Mouse (Mus musculus) MEL (cell line): ENCODE results near the gene Napa.

Experiments
- CHD2 ChIP-seq: IDR thresholded peaks from 2 replicates; pipeline ENCODE4 v1.6.1; 2011; ENCODE audit warnings: low read length, improper control_type of control experiment
- CTCF ChIP-seq, 3 experiments: IDR thresholded peaks in 2 of 3; conservative IDR thresholded peaks in 1 of 3; 2 replicates each; pipeline ENCODE4 v1.5.1; 2011 to 2012; ENCODE audit warnings: low read length in 3 of 3, low read depth in 2 of 3, mild to moderate bottlenecking in 2 of 3, improper control_type of control experiment in 1 of 3, inconsistent platforms in 1 of 3, mixed read lengths in 1 of 3, moderate library complexity in 1 of 3; ENCODE audit not compliant: control insufficient read depth in 1 of 3, insufficient read depth in 1 of 3, poor library complexity in 1 of 3, severe bottlenecking in 1 of 3
- E2F4 ChIP-seq: IDR thresholded peaks from 2 replicates; pipeline ENCODE4 v1.6.1; 2011; ENCODE audit warnings: low read depth, low read length, improper control_type of control experiment, borderline replicate concordance
- EP300 ChIP-seq, 2 experiments: IDR thresholded peaks; 2 replicates each; pipeline ENCODE4 v1.6.1; 2011; ENCODE audit warnings: improper control_type of control experiment in 2 of 2, low read length in 2 of 2, low read depth in 1 of 2, mild to moderate bottlenecking in 1 of 2
- MAX ChIP-seq: IDR thresholded peaks from 2 replicates; pipeline ENCODE4 v1.6.1; 2011; ENCODE audit warnings: low read length, improper control_type of control experiment
- POLR2A ChIP-seq, 2 experiments: IDR thresholded peaks; 2 replicates each; pipeline ENCODE4 v1.6.1; 2011 to 2012; ENCODE audit warnings: low read length in 2 of 2, mild to moderate bottlenecking in 2 of 2, control low read depth in 1 of 2, improper control_type of control experiment in 1 of 2, low read depth in 1 of 2, moderate library complexity in 1 of 2; ENCODE audit not compliant: control insufficient read depth in 1 of 2, insufficient read depth in 1 of 2, poor library complexity in 1 of 2
- UBTF ChIP-seq: IDR thresholded peaks from 2 replicates; pipeline ENCODE4 v1.6.1; 2012; ENCODE audit warnings: low read depth, mild to moderate bottlenecking, inconsistent platforms, low read length, improper control_type of control experiment, moderate library complexity, borderline replicate concordance; ENCODE audit not compliant: insufficient read depth

DNA sequence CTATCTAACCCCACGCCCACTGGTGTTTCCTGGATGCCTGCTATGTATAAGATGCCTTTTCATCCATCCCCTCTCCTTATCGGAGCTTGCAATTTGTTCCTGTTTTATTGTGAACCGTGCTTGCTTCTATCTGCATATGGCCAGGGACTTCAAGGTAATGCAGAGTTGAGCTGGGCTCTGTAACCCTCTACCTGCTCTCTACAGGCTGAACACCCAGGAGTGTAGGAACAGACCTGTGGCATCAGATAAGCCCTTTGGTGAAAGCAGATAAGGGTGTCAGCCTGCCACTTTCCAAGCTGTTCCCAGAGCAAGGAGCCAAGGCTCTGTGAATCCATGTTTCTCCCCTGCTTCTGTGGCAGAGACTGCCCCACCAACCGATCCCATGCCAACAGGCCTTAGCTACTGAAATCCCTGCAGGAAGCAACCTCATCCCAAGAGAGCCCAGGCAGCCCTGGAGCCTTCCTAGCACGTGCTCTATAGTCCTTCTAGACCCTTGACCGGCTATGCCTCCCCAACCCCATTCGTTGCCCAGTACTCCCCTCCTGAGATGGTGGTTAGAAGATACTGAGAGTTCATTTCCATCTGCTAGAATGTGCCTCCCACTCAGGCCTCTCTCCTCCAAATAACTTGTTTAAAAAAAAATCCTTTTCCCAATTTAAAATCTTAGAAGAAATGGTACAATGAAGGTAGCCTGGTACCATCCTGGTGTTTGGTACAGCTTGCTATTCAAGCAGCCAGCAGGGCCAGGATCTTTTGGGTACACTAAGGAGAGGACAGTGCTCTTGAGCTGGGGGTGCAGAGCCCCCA lies 13.2 kb downstream of the Napa start:
- TF ChIP-seq EP300 (IDR thresholded peaks at IDR 0.05; ENCODE audit: low read depth in 1 of 2, low read length in 2 of 2) (no peak), CHD2 (no peak), UBTF (no peak), POLR2A (IDR thresholded peaks at IDR 0.05; ENCODE audit: control insufficient read depth in 1 of 2, insufficient read depth in 1 of 2, low read depth in 1 of 2, low read length in 2 of 2, poor library complexity in 1 of 2) (no peak), E2F4 (no peak), CTCF (IDR thresholded peaks at IDR 0.05 in 2 of 3, conservative IDR thresholded peaks at IDR 0.05 in 1 of 3; ENCODE audit: control insufficient read depth in 1 of 3, insufficient read depth in 1 of 3, low read depth in 2 of 3, low read length in 3 of 3, poor library complexity in 1 of 3, severe bottlenecking in 1 of 3) (no peak), MAX (no peak)
